Mouse (Mus musculus) liver, embryonic 14.5 days (tissue): ENCODE data around the gene Igsf21. TPM values are rescaled to one million over a fixed set of nuclear protein-coding genes. Genes with fewer than 3 reads are reported as not detected.

Experiments used
- ATAC-seq: fragments of 200-750 bp; cut with Nextera tagmentation; 2 replicates; pipeline ENCODE4 v1.8.0; 2017; ENCODE audit warnings: moderate number of reproducible peaks, mild to moderate bottlenecking, moderate library complexity; ENCODE audit not compliant: insufficient read depth
- DNase-seq, 3 experiments: peaks; one replicate each; pipeline ENCODE4 v3.0.0-alpha.2; 2012 to 2013; ENCODE audit warnings: low read depth in 3 of 3, low spot score in 3 of 3
- H3K27ac ChIP-seq: fragments of 300-500 bp; sonication (generic); 2 replicates; pipeline ENCODE4 v1.5.1; 2014; ENCODE audit warnings: moderate library complexity, mild to moderate bottlenecking, control low read depth, inconsistent platforms
- H3K27me3 ChIP-seq: fragments of 300-500 bp; sonication (generic); 2 replicates; pipeline ENCODE4 v1.6.1; 2014; ENCODE audit warnings: mild to moderate bottlenecking, low read length, moderate library complexity; ENCODE audit not compliant: control insufficient read depth, insufficient read depth
- H3K36me3 ChIP-seq: fragments of 300-500 bp; sonication (generic); replicated peaks from 2 replicates; pipeline ENCODE4 v1.6.1; 2014; ENCODE audit warnings: low read depth; ENCODE audit not compliant: control insufficient read depth, insufficient read depth
- H3K4me1 ChIP-seq, 2 experiments: fragments of 200-500 bp in 1 of 2; fragments of 300-500 bp in 1 of 2; sonication (generic) in 1 of 2; replicated peaks; 2 replicates each; pipeline ENCODE4 v1.6.1; 2012 to 2014; ENCODE audit warnings: antibody characterized with exemption in 1 of 2, inconsistent platforms in 1 of 2, low read length in 1 of 2; ENCODE audit not compliant: control insufficient read depth in 2 of 2, insufficient read depth in 2 of 2
- H3K4me2 ChIP-seq: fragments of 300-500 bp; sonication (generic); 2 replicates; pipeline ENCODE4 v1.6.1; 2014; ENCODE audit warnings: low read depth, mild to moderate bottlenecking, control low read depth, moderate library complexity
- H3K4me3 ChIP-seq, 2 experiments: fragments of 200-500 bp in 1 of 2; fragments of 300-500 bp in 1 of 2; sonication (generic) in 1 of 2; 2 replicates each; pipeline ENCODE4 v1.5.1; 2012 to 2014; ENCODE audit warnings: low read depth in 2 of 2, low read length in 2 of 2, mild to moderate bottlenecking in 2 of 2, control low read depth in 1 of 2, inconsistent platforms in 1 of 2, moderate library complexity in 1 of 2; ENCODE audit not compliant: insufficient read depth in 1 of 2
- H3K9ac ChIP-seq: fragments of 300-500 bp; sonication (generic); replicated peaks from 2 replicates; pipeline ENCODE4 v1.6.1; 2014; ENCODE audit warnings: mild to moderate bottlenecking, control low read depth, moderate library complexity
- H3K9me3 ChIP-seq: fragments of 300-500 bp; sonication (generic); 2 replicates; pipeline ENCODE4 v1.6.1; 2016; ENCODE audit warnings: low read length, mixed read lengths; ENCODE audit not compliant: control insufficient read depth
- CTCF ChIP-seq: IDR thresholded peaks from 2 replicates; pipeline ENCODE4 v1.5.1; 2016; ENCODE audit warnings: antibody characterized with exemption, low read depth, control low read depth
- EP300 ChIP-seq: IDR thresholded peaks from 2 replicates; pipeline ENCODE4 v1.6.1; 2016; ENCODE audit warnings: antibody characterized with exemption, low read depth
- WGBS: fragments of 180-500 bp; shearing (Covaris S2); extraction: QIAGEN DNeasy Blood & Tissue Kit; methylation state at CpG from one replicate; pipeline ENCODE4 v1.1.7; 2014; ENCODE audit not compliant: insufficient replicate concordance; 5-methylcytosine and 5-hydroxymethylcytosine counted together
- polyA plus RNA-seq, 2 experiments: library from polyadenylated mRNA; depleted of rRNA in 1 of 2; stranded (reverse) in 1 of 2; unstranded in 1 of 2; fragments of >200 nt; fragmentation: Nextera tagmentation in 1 of 2; extraction: Ambion mirVana in 1 of 2; gene quantifications; 2 replicates each; pipeline versions ENCODE4 v1.2.1 to v1.2.3; 2012 to 2014

Gene Igsf21
- polyA plus RNA-seq, 2 experiments = 0.18 TPM; not detected in 1

DNA sequence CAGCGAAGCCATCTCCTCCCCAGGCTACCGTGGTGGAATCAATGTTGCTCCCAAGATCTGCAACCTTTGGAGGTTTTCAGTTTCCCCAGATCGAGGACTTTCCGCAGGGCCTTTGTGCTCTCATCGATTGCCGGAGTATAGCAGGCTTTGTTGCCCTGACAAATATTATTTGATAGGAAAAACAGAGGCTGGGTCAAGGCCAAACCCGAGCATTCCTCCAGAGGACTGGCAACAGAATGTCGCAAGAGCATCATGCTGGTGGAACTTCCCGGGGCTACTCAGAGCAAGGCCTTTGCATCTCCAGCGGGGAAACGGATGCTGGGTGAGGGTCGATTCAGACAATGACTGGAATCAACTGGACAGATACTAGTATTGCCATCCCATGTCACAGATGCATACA is 180.6 kb downstream of the Igsf21 start:
- Histone ChIP-seq H3K4me2 (no peak overlapping the region), H3K4me1 (0 out of 4 replicates have a peak, but pooled peaks cover 0 to 4% of the 10 kb centered on the region in 2 experiments), H3K9ac (no peak overlapping the region), H3K4me3 (no peak overlapping the region), H3K27me3 (no peaks in the 10 kb centered on the region), H3K9me3 (peaks cover 3% of the 10 kb centered on the region; the same call in 1 of the 2 replicates), H3K36me3 (no peaks in the 10 kb centered on the region), H3K27ac (no peak overlapping the region)
- TF ChIP-seq CTCF (no peak), EP300 (no peak)
- no peak for ATAC-seq
- WGBS = 61% methylated on average over 12 of the region's 12 CpGs
- DNase-seq = no peak

DNA sequence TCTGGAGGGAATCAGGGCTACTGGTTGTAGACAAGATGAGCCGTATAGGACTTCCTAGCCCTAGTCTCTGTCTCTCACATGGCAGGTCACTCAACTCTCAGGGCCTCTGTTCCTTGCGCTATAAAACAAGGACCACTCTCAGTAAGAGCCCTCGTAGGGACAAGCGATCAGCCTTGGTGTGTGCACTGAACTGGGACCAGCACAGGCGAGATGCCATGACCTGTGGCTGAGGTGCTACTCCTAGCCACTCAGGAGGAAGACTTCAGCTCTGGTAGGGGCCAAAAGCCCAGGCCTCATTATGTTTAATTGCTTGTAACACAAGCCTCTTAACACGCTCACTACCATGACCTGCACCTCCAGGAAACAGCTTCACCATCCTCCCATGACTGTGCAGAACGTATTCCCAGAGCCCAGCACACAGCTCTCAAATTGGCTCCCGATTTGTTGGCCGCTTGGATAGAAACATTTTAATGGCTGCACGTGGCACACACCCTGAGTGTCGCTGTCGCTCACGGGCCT is 183.4 kb downstream of the Igsf21 start:
- TF ChIP-seq EP300 (no peak), CTCF (no peak)

DNA sequence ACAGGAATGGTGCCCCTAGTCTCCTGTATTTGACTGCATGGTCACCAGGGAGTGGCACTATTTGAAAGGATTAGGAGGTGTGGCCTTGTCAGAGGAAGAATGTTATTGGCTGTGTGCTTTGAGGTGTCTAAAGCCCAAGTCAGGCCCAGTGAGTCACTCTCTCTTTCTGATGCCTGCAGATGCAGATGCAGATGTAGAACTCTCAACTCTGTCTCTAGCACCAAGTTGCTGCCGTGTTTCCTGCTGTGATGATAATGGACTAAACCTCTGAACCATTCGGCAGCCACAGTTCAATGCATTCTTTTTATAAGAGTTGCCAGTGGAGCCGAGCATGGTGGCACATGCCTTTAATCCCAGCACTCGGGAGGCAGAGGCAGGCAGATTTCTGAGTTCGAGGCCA is 186.3 kb downstream of the Igsf21 start:
- no peak overlapping the region for H3K9ac ChIP-seq
- H3K36me3 ChIP-seq = no peaks in the 10 kb centered on the region

More for the DNA sequence above, 183.4 kb downstream of the Igsf21 start:
- no peak overlapping the region for H3K27ac ChIP-seq
- H3K4me3 ChIP-seq = no peak overlapping the region
- H3K4me2 ChIP-seq = no peak overlapping the region
- H3K27me3 ChIP-seq = no peaks in the 10 kb centered on the region
- DNase-seq (no peak), ATAC-seq (no peak)
- H3K4me1 ChIP-seq = 0 out of 4 replicates have a peak, but pooled peaks cover 0 to 4% of the 10 kb centered on the region in 2 experiments
- H3K9ac ChIP-seq = no peak overlapping the region
- no peaks in the 10 kb centered on the region for H3K36me3 ChIP-seq
- H3K9me3 ChIP-seq = no peaks in the 10 kb centered on the region; the same call in 1 of the 2 replicates
- WGBS = 74% methylated on average over 13 of the region's 13 CpGs

DNA sequence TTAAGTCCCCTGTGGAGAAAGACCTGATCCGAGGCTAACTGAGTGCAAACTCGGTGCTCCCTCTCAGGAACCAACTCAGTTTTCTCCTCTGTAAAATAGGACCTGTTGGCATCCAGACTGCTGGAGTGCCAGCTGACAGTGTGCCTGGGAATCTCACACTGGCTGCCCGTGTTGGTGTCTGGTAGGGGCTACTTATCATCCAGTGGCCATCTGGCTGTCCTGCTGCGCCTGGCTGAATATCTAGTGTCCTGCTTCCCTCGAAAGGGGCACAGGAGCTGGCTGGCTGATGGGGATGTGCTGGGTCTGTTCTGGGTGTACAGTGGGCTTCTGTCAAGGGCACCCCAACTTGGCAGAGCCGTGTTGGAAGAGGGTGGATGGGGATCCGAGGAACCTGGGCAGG is 193.5 kb downstream of the Igsf21 start:
- no peak for DNase-seq
- WGBS = 56% methylated on average over 7 of the region's 7 CpGs
- no peak for ATAC-seq
- Histone ChIP-seq H3K4me1 (peaks cover 0 to 3% of the 10 kb centered on the region in 2 experiments; a peak in 2 of 4 replicates), H3K4me2 (no peak overlapping the region), H3K9ac (no peak overlapping the region), H3K9me3 (no peaks in the 10 kb centered on the region; the same call in none of the 2 replicates), H3K36me3 (no peaks in the 10 kb centered on the region), H3K4me3 (no peak overlapping the region), H3K27me3 (no peaks in the 10 kb centered on the region), H3K27ac (no peak overlapping the region)
- TF ChIP-seq CTCF = no peak
- TF ChIP-seq EP300 = no peak

More for the DNA sequence above, 186.3 kb downstream of the Igsf21 start:
- DNase-seq (no peak), ATAC-seq (no peak)
- 56% methylated on average over 5 of the region's 5 CpGs for WGBS
- no peak overlapping the region for H3K4me2 ChIP-seq
- H3K27ac ChIP-seq = no peak overlapping the region
- 0 out of 4 replicates have a peak, but pooled peaks cover 0 to 2% of the 10 kb centered on the region in 2 experiments for H3K4me1 ChIP-seq
- H3K27me3 ChIP-seq = no peaks in the 10 kb centered on the region
- TF ChIP-seq CTCF (no peak), EP300 (no peak)
- no peaks in the 10 kb centered on the region for H3K9me3 ChIP-seq
- H3K4me3 ChIP-seq = no peak overlapping the region

DNA sequence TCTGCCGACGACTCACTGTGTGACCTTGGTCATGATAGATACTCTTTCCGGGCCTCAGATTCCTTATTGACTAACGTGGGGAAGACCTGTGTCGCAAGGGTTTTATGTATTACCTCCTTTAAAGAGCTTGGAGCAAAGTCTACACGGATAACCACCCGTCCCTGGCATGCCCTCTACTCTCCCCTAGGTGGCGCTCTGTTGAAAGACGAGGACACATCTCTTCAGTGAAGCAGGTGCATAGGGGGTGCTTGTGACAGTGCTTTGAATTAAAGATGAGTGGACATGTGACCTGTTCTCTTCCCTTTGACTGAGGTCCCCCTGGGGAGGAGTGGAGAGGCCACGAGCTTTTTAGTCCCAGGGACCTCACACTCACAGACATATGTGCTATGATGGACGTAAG is 194.0 kb downstream of the Igsf21 start:
- no peaks in the 10 kb centered on the region; the same call in none of the 2 replicates for H3K9me3 ChIP-seq
- DNase-seq (no peak), ATAC-seq (no peak)
- 50% methylated on average over 11 of the region's 11 CpGs for WGBS
- no peaks in the 10 kb centered on the region for H3K36me3 ChIP-seq
- no peaks in the 10 kb centered on the region for H3K27me3 ChIP-seq
- peaks cover 0 to 3% of the 10 kb centered on the region in 2 experiments; a peak in 2 of 4 replicates for H3K4me1 ChIP-seq
- no peak overlapping the region for H3K27ac ChIP-seq
- H3K4me3 ChIP-seq = no peak overlapping the region
- H3K4me2 ChIP-seq = no peak overlapping the region
- no peak overlapping the region for H3K9ac ChIP-seq
- TF ChIP-seq EP300 (no peak), CTCF (peak; percentile 34; the same call in 1 of the 2 replicates)
